Mouse (Mus musculus): Measurements from ENCODE around the gene Ahdc1. TPM values are rescaled to one million over a fixed set of nuclear protein-coding genes. Genes with fewer than 3 reads are reported as not detected.

The Ahdc1 gene
- polyA plus RNA-seq, 1 experiment = 21.7 TPM

- Histone ChIP-seq H3K4me1 (ENCODE audit: control insufficient read depth, insufficient read depth, low read length) (no peaks in the 10 kb centered on the region), H3K27ac (ENCODE audit: control insufficient read depth, insufficient read depth, low read depth, low read length, poor library complexity) (no peak overlapping the region), H3K4me3 (replicated peaks; ENCODE audit: control insufficient read depth, low read depth, low read length) (no peak overlapping the region)
- TF ChIP-seq POLR2A (IDR thresholded peaks at IDR 0.05; ENCODE audit: borderline replicate concordance, control insufficient read depth, low read depth, low read length) = no peak
- TF ChIP-seq CTCF (IDR thresholded peaks at IDR 0.05; ENCODE audit: control insufficient read depth, insufficient read depth, low read length) = no peak
- WGBS = 92% methylated on average over 3 of the region's 3 CpGs
Measured at GRCm38 (mm10) chr4:133070388-133070787, 59.3 kb downstream of the Ahdc1 start.

- 88% methylated on average over 5 of the region's 5 CpGs for WGBS
- H3K4me3 ChIP-seq (replicated peaks; ENCODE audit: control insufficient read depth, low read depth, low read length) = no peak overlapping the region
- no peak for TF ChIP-seq CTCF (IDR thresholded peaks at IDR 0.05; ENCODE audit: control insufficient read depth, insufficient read depth, low read length)
- no peak for TF ChIP-seq POLR2A (IDR thresholded peaks at IDR 0.05; ENCODE audit: borderline replicate concordance, control insufficient read depth, low read depth, low read length)
- no peak overlapping the region for H3K27ac ChIP-seq (ENCODE audit: control insufficient read depth, insufficient read depth, low read depth, low read length, poor library complexity)
- no peaks in the 10 kb centered on the region for H3K4me1 ChIP-seq (ENCODE audit: control insufficient read depth, insufficient read depth, low read length)
Measured at GRCm38 (mm10) chr4:133070821-133071372, 59.8 kb downstream of the Ahdc1 start.

- 67% methylated on average over 8 of the region's 8 CpGs for WGBS
- Histone ChIP-seq H3K4me3 (replicated peaks; ENCODE audit: control insufficient read depth, low read depth, low read length) (no peak overlapping the region), H3K27ac (ENCODE audit: control insufficient read depth, insufficient read depth, low read depth, low read length, poor library complexity) (no peak overlapping the region), H3K4me1 (ENCODE audit: control insufficient read depth, insufficient read depth, low read length) (no peaks in the 10 kb centered on the region)
- no peak for TF ChIP-seq POLR2A (IDR thresholded peaks at IDR 0.05; ENCODE audit: borderline replicate concordance, control insufficient read depth, low read depth, low read length)
- TF ChIP-seq CTCF (IDR thresholded peaks at IDR 0.05; ENCODE audit: control insufficient read depth, insufficient read depth, low read length) = no peak
Measured at GRCm38 (mm10) chr4:133073192-133073591, 62.1 kb downstream of the Ahdc1 start.

GRCm38 (mm10) chr4:133074070-133074819, 63.2 kb downstream of the Ahdc1 start:
- 73% methylated on average over 9 of the region's 9 CpGs for WGBS
- Histone ChIP-seq H3K4me1 (ENCODE audit: control insufficient read depth, insufficient read depth, low read length) (peaks cover 4% of the 10 kb centered on the region), H3K4me3 (replicated peaks; ENCODE audit: control insufficient read depth, low read depth, low read length) (no peak overlapping the region), H3K27ac (ENCODE audit: control insufficient read depth, insufficient read depth, low read depth, low read length, poor library complexity) (no peak overlapping the region)
- TF ChIP-seq CTCF (IDR thresholded peaks at IDR 0.05; ENCODE audit: control insufficient read depth, insufficient read depth, low read length) (no peak), POLR2A (IDR thresholded peaks at IDR 0.05; ENCODE audit: borderline replicate concordance, control insufficient read depth, low read depth, low read length) (no peak)

- H3K27ac ChIP-seq (ENCODE audit: control insufficient read depth, insufficient read depth, low read depth, low read length, poor library complexity) = no peak overlapping the region
- no peak overlapping the region for H3K4me3 ChIP-seq (replicated peaks; ENCODE audit: control insufficient read depth, low read depth, low read length)
- TF ChIP-seq CTCF (IDR thresholded peaks at IDR 0.05; ENCODE audit: control insufficient read depth, insufficient read depth, low read length) (no peak), POLR2A (IDR thresholded peaks at IDR 0.05; ENCODE audit: borderline replicate concordance, control insufficient read depth, low read depth, low read length) (no peak)
- 75% methylated on average over 8 of the region's 8 CpGs for WGBS
- peaks cover 5% of the 10 kb centered on the region for H3K4me1 ChIP-seq (ENCODE audit: control insufficient read depth, insufficient read depth, low read length)
Measured at GRCm38 (mm10) chr4:133074894-133075572, 64.0 kb downstream of the Ahdc1 start.

- no peak for TF ChIP-seq POLR2A (IDR thresholded peaks at IDR 0.05; ENCODE audit: borderline replicate concordance, control insufficient read depth, low read depth, low read length)
- no peak for TF ChIP-seq CTCF (IDR thresholded peaks at IDR 0.05; ENCODE audit: control insufficient read depth, insufficient read depth, low read length)
- Histone ChIP-seq H3K27ac (ENCODE audit: control insufficient read depth, insufficient read depth, low read depth, low read length, poor library complexity) (0 out of 2 replicates have a peak overlapping the region, but pooled peaks have one; percentile 19), H3K4me1 (ENCODE audit: control insufficient read depth, insufficient read depth, low read length) (peaks cover 5% of the 10 kb centered on the region), H3K4me3 (replicated peaks; ENCODE audit: control insufficient read depth, low read depth, low read length) (no peak overlapping the region)
- WGBS = 48% methylated on average over 5 of the region's 5 CpGs
Measured at GRCm38 (mm10) chr4:133078947-133079346, 67.9 kb downstream of the Ahdc1 start.

GRCm38 (mm10) chr4:133079416-133080113, 68.5 kb downstream of the Ahdc1 start:
- TF ChIP-seq POLR2A (IDR thresholded peaks at IDR 0.05; ENCODE audit: borderline replicate concordance, control insufficient read depth, low read depth, low read length) = no peak
- no peak for TF ChIP-seq CTCF (IDR thresholded peaks at IDR 0.05; ENCODE audit: control insufficient read depth, insufficient read depth, low read length)
- WGBS = 67% methylated on average over 7 of the region's 7 CpGs
- Histone ChIP-seq H3K4me3 (replicated peaks; ENCODE audit: control insufficient read depth, low read depth, low read length) (no peak overlapping the region), H3K27ac (ENCODE audit: control insufficient read depth, insufficient read depth, low read depth, low read length, poor library complexity) (0 out of 2 replicates have a peak overlapping the region, but pooled peaks have one; percentile 19), H3K4me1 (ENCODE audit: control insufficient read depth, insufficient read depth, low read length) (peaks cover 5% of the 10 kb centered on the region)

- no peak for TF ChIP-seq CTCF (IDR thresholded peaks at IDR 0.05; ENCODE audit: control insufficient read depth, insufficient read depth, low read length)
- no peak for TF ChIP-seq POLR2A (IDR thresholded peaks at IDR 0.05; ENCODE audit: borderline replicate concordance, control insufficient read depth, low read depth, low read length)
- H3K4me3 ChIP-seq (replicated peaks; ENCODE audit: control insufficient read depth, low read depth, low read length) = no peak overlapping the region
- H3K27ac ChIP-seq (ENCODE audit: control insufficient read depth, insufficient read depth, low read depth, low read length, poor library complexity) = no peak overlapping the region
- 89% methylated on average over 3 of the region's 3 CpGs for WGBS
- H3K4me1 ChIP-seq (ENCODE audit: control insufficient read depth, insufficient read depth, low read length) = peaks cover 6% of the 10 kb centered on the region
Measured at GRCm38 (mm10) chr4:133080862-133081261, 69.8 kb downstream of the Ahdc1 start.
